18 mouse cellular contexts compared by ENCODE assay signal in the genomic region with DNA sequence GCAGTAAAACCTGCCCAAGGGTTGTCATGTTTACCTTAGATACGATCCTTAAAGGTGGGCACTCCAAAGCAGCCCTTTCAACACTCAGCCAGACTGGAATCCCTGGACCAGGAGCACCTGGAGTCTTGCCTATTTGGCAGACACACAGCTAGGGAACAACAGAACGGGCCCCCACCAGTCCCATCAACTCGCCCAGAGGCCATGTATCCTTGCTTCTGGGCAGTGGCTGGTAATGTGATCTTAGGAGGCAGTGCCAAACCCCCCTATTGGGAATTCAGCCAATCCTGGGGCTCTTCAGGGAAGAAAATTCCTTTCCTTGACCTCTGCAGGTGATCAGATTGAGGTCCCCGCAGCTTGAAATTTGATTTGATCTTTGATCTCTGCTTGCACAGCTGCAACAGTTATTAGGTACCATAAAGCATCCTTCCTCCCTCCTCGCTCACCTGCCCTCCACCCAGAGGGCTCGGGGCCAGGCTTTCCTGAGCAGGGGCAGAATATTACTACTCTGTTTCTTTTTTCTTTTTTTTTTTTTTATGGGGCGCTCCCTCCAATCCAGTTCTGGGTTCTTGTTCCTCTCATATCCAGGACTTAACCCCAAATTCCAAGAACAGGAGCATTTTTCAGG. TPM values are rescaled to one million over a fixed set of nuclear protein-coding genes. Genes with fewer than 3 reads are reported as not detected.
DNase-seq lines count a peak whose midpoint lies in the region; ATAC-seq lines count a peak whose summit lies in the region.
"Had no signal": no experiment of that assay in that cellular context is flagged by ENCODE, and none has a peak within 500 bp of the region (broad histone marks: within the 10 kb centered on the region; RNA-seq: fewer than 3 reads in every experiment).

No protein-coding gene starts in this region.

- peaks cover 61% of the 10 kb centered on the region for H3K4me1 ChIP-seq in hindbrain, embryonic 10.5 days (replicated peaks)
- peaks cover 5% of the 10 kb centered on the region for H3K4me1 ChIP-seq in hindbrain, embryonic 11.5 days (replicated peaks; ENCODE audit: control insufficient read depth, insufficient read depth, low read length)
- 0 out of 2 replicates have a peak, but pooled peaks cover 7% of the 10 kb centered on the region for H3K4me1 ChIP-seq in intestine, embryonic 15.5 days (replicated peaks)
- H3K4me1 ChIP-seq: liver, embryonic 13.5 days had no signal

- H3K4me3 ChIP-seq in hindbrain, embryonic 10.5 days, result no peak overlapping the region
- no peak overlapping the region for H3K4me3 ChIP-seq in hindbrain, embryonic 11.5 days (ENCODE audit: low read depth, low read length)
- no peak overlapping the region for H3K4me3 ChIP-seq in intestine, embryonic 15.5 days (replicated peaks)
- H3K4me3 ChIP-seq: embryonic facial prominence, embryonic 13.5 days; forebrain, embryonic 12.5 days; hindbrain, embryonic 15.5 days; liver, embryonic 13.5 days; neural tube, embryonic 13.5 days had no signal

- no peak for DNase-seq in hindbrain, embryonic 10.5 days (ENCODE audit: low spot score)
- DNase-seq in hindbrain, embryonic 11.5 days (ENCODE audit: low spot score), result no peak
- peak; percentile 33 for DNase-seq in embryo, embryonic 11 days
- peak; percentile 4 for DNase-seq in lung, postnatal 25 days (ENCODE audit: low spot score)
- no peak for DNase-seq in layer of hippocampus, postnatal 14 days (ENCODE audit: low spot score in 2 of 2)
- DNase-seq in adrenal gland, postnatal 25 days, result no peak
- DNase-seq in spleen, postnatal 14 days (ENCODE audit: low spot score in 2 of 2), result no peak
- DNase-seq: cerebellum, adult 18-20 months; gastrocnemius, postnatal 10 days; kidney, adult 9 months; layer of hippocampus, adult 9-11 months; liver, embryonic 13.5 days had no signal

- H3K36me3 ChIP-seq in hindbrain, embryonic 10.5 days, result no peaks in the 10 kb centered on the region
- no peaks in the 10 kb centered on the region for H3K36me3 ChIP-seq in hindbrain, embryonic 11.5 days (ENCODE audit: control insufficient read depth, insufficient read depth, low read length)
- no peaks in the 10 kb centered on the region for H3K36me3 ChIP-seq in intestine, embryonic 15.5 days
- H3K36me3 ChIP-seq: embryonic facial prominence, embryonic 13.5 days; forebrain, embryonic 12.5 days; hindbrain, embryonic 15.5 days; liver, embryonic 13.5 days; neural tube, embryonic 13.5 days had no signal

- H3K9ac ChIP-seq in hindbrain, embryonic 11.5 days (ENCODE audit: low read depth, low read length), result no peak overlapping the region
- H3K9ac ChIP-seq in intestine, embryonic 15.5 days, result no peak overlapping the region
- H3K9ac ChIP-seq: embryonic facial prominence, embryonic 13.5 days; forebrain, embryonic 12.5 days; hindbrain, embryonic 15.5 days; liver, embryonic 13.5 days; neural tube, embryonic 13.5 days had no signal

- H3K4me2 ChIP-seq in hindbrain, embryonic 11.5 days (replicated peaks; ENCODE audit: low read depth, low read length), result no peak overlapping the region
- H3K4me2 ChIP-seq in intestine, embryonic 15.5 days (replicated peaks), result 0 out of 2 replicates have a peak overlapping the region, but pooled peaks have one; percentile 14
- H3K4me2 ChIP-seq: embryonic facial prominence, embryonic 13.5 days; forebrain, embryonic 12.5 days; hindbrain, embryonic 15.5 days; liver, embryonic 13.5 days; neural tube, embryonic 13.5 days had no signal

- no peaks in the 10 kb centered on the region for H3K9me3 ChIP-seq in hindbrain, embryonic 10.5 days
- no peaks in the 10 kb centered on the region for H3K9me3 ChIP-seq in hindbrain, embryonic 11.5 days (ENCODE audit: control insufficient read depth, low read length)
- no peaks in the 10 kb centered on the region for H3K9me3 ChIP-seq in intestine, embryonic 15.5 days
- H3K9me3 ChIP-seq: embryonic facial prominence, embryonic 13.5 days; forebrain, embryonic 12.5 days; hindbrain, embryonic 15.5 days; liver, embryonic 13.5 days; neural tube, embryonic 13.5 days had no signal

- WGBS in hindbrain, embryonic 10.5 days, result 51% methylated on average over 7 of the region's 7 CpGs
- 58% methylated on average over 7 of the region's 7 CpGs for WGBS in hindbrain, embryonic 11.5 days
- WGBS in intestine, embryonic 15.5 days, result 41% methylated on average over 7 of the region's 7 CpGs

- H3K27ac ChIP-seq in hindbrain, embryonic 10.5 days, result peak overlapping the region; percentile 62
- no peak overlapping the region for H3K27ac ChIP-seq in hindbrain, embryonic 11.5 days (ENCODE audit: low read depth, low read length)
- H3K27ac ChIP-seq in intestine, embryonic 15.5 days, result no peak overlapping the region
- H3K27ac ChIP-seq: embryonic facial prominence, embryonic 13.5 days; forebrain, embryonic 12.5 days; hindbrain, embryonic 15.5 days; liver, embryonic 13.5 days; neural tube, embryonic 13.5 days had no signal

- no peaks in the 10 kb centered on the region; the same call in 1 of the 2 replicates for H3K27me3 ChIP-seq in hindbrain, embryonic 10.5 days (ENCODE audit: insufficient read depth, poor library complexity, severe bottlenecking)
- H3K27me3 ChIP-seq in hindbrain, embryonic 11.5 days (ENCODE audit: control insufficient read depth, insufficient read depth, low read length), result no peaks in the 10 kb centered on the region
- H3K27me3 ChIP-seq in intestine, embryonic 15.5 days (replicated peaks), result no peaks in the 10 kb centered on the region
- H3K27me3 ChIP-seq: embryonic facial prominence, embryonic 13.5 days; forebrain, embryonic 12.5 days; hindbrain, embryonic 15.5 days; liver, embryonic 13.5 days; neural tube, embryonic 13.5 days had no signal

- ATAC-seq in hindbrain, embryonic 11.5 days (ENCODE audit: low FRiP score), result no peak
- ATAC-seq in intestine, embryonic 15.5 days, result peak; percentile 87

RNA-seq across cellular contexts. Expression of a gene that starts 53.6 kb away (rescaled TPM):
- 91.5 and 138 TPM in 2 replicates for polyA plus RNA-seq in hindbrain, embryonic 10.5 days (2016; fragmentation: Nextera tagmentation; extraction: Ambion mirVana)
- 127 and 137 TPM in 2 replicates for polyA plus RNA-seq in hindbrain, embryonic 11.5 days (2014; fragmentation: Nextera tagmentation; extraction: Ambion mirVana)
- polyA plus RNA-seq in intestine, embryonic 15.5 days (2015; fragmentation: Nextera tagmentation; extraction: Ambion mirVana), result 35.0 and 41.2 TPM in 2 replicates
- 10 to 100 TPM; 26.3 to 29.2 TPM for total RNA-seq in layer of hippocampus, postnatal 14 days (2021)
- total RNA-seq in adrenal gland, postnatal 25 days (2021), result 0.97 and 1.7 TPM in 2 replicates
- total RNA-seq: megakaryocyte, adult 5-6 weeks had no signal

Comparison
In these comparisons a context has a peak if more than half of its experiments do, and no peak if none do; other contexts are left out.
1. DNase-seq: peak in embryo, embryonic 11 days (single experiment) and lung, postnatal 25 days (single experiment); none in hindbrain, embryonic 10.5 days (single experiment), hindbrain, embryonic 11.5 days (single experiment), layer of hippocampus, postnatal 14 days (0 of 2), adrenal gland, postnatal 25 days (single experiment) and spleen, postnatal 14 days (0 of 2).